Mouse (Mus musculus) midbrain, embryonic 15.5 days (tissue): ENCODE measurements around the gene Atp11b. TPM values are rescaled to one million over a fixed set of nuclear protein-coding genes. Genes with fewer than 3 reads are reported as not detected.

Experiments
- ATAC-seq: fragments of 200-750 bp; cut with Nextera tagmentation; replicated peaks from 2 replicates; pipeline ENCODE4 v1.8.0; 2017; ENCODE audit warnings: moderate TSS enrichment
- H3K27ac ChIP-seq: fragments of 300-500 bp; sonication (generic); 2 replicates; pipeline ENCODE4 v1.5.1; 2015; ENCODE audit warnings: mild to moderate bottlenecking, inconsistent platforms
- H3K27me3 ChIP-seq: fragments of 300-500 bp; sonication (generic); replicated peaks from 2 replicates; pipeline ENCODE4 v1.6.1; 2015; ENCODE audit warnings: inconsistent platforms
- H3K36me3 ChIP-seq: fragments of 300-500 bp; sonication (generic); replicated peaks from 2 replicates; pipeline ENCODE4 v1.6.1; 2015; ENCODE audit warnings: inconsistent platforms
- H3K4me1 ChIP-seq: fragments of 300-500 bp; sonication (generic); 2 replicates; pipeline ENCODE4 v1.6.1; 2015; ENCODE audit warnings: inconsistent platforms
- H3K4me2 ChIP-seq: fragments of 300-500 bp; sonication (generic); 2 replicates; pipeline ENCODE4 v1.6.1; 2015; ENCODE audit warnings: inconsistent platforms, mild to moderate bottlenecking, moderate library complexity
- H3K4me3 ChIP-seq: fragments of 300-500 bp; sonication (generic); 2 replicates; pipeline ENCODE4 v1.5.1; 2015; ENCODE audit warnings: mild to moderate bottlenecking, inconsistent platforms
- H3K9ac ChIP-seq: fragments of 300-500 bp; sonication (generic); 2 replicates; pipeline ENCODE4 v1.6.1; 2015; ENCODE audit warnings: mild to moderate bottlenecking, inconsistent platforms
- H3K9me3 ChIP-seq: fragments of 300-500 bp; sonication (generic); 2 replicates; pipeline ENCODE4 v1.6.1; 2016; ENCODE audit warnings: inconsistent platforms
- WGBS: fragments of 180-500 bp; shearing (Covaris S2); methylation state at CpG from one replicate; pipeline ENCODE4 v1.1.7; 2015; ENCODE audit warnings: mixed read lengths; 5-methylcytosine and 5-hydroxymethylcytosine counted together
- polyA plus RNA-seq: library from polyadenylated mRNA; unstranded; fragments of >200 nt; fragmentation: Nextera tagmentation; extraction: Ambion mirVana; gene quantifications from 2 replicates; pipeline ENCODE4 v1.2.1, GENCODE M21; 2015

The Atp11b gene
- 34.6 and 38.8 TPM in 2 replicates for polyA plus RNA-seq

DNA sequence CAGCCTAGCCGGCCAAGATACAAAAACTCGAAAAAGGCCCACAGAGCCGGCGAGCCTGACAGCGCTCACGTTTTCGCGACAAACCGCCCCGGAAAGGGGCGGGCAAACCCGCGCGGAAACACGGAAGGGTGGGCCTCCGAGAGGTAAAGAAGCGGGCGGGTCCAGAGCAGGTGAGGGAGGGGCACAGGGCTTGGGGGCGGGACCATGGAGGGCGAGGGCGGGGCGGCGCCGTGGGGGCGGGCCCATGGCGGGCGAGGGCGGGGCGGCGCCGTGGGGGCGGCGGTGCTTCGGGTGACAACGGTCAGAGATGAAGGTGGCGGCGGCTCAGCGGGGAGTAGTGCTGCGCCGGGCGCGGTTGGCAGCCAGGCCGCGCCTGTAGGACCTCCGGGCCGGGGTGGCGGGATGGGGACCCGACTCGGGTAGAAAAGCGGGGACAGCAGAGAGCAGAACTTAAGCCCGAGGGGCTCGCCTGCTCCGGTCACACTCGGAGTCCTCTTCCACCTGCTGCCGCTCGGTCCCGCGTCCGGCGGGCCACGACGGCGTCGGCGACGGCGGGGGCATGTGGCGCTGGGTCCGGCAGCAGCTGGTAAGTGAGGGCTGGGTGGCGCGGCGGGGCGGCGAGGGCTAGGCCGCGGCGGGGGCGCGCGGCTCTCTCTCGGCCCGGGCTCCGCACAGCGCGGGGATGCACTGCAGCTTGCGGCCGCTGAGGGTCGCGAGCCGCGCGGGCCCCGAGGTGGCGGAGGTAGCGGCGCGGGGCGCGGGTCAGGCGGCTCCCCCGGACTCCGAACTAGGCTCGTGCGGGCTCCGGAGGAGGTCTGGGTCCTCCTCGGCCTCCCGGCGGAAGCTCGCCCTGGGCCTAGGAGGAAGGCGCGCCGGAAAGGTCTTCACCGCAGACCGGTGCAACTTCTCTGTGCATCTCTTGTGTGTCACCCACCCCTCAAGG lies at the start of gene Atp11b:
Gene Atp11b, plus strand, starts transcription at position 282 of the 943 bp plus-strand sequence.
- H3K4me1 ChIP-seq, result peaks cover 12% of the 10 kb centered on the region
- H3K9me3 ChIP-seq, result no peaks in the 10 kb centered on the region
- H3K36me3 ChIP-seq, result no peaks in the 10 kb centered on the region
- H3K9ac ChIP-seq, result peak within 1 kb of the TSS; percentile 80
- H3K4me3 ChIP-seq, result peak within 1 kb of the TSS; percentile 89
- WGBS, result under 1% methylated on average over 87 of the region's 114 CpGs
- H3K27ac ChIP-seq, result peak within 1 kb of the TSS; percentile 88
- ATAC-seq, result peak; percentile 97
- H3K27me3 ChIP-seq, result no peaks in the 10 kb centered on the region
- H3K4me2 ChIP-seq, result peak within 1 kb of the TSS; percentile 50

DNA sequence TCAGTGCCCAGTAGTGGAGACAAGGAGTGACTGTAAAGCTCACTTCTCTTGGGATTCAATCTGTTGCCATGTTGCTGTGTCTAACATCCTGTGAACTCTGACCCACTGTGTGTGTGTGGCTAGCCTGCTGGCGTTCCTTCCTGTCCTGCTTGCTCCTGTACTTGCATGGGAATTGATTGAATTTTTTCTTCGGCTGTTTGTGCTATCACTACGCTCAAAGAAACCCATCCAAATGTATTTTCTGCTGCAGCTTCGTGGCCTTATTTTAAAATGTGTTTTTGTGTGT lies 49.6 kb upstream of the Atp11b start:
- no peaks in the 10 kb centered on the region for H3K36me3 ChIP-seq
- H3K27me3 ChIP-seq, result no peaks in the 10 kb centered on the region
- H3K27ac ChIP-seq, result no peak overlapping the region
- 83% methylated on average over 4 of the region's 4 CpGs for WGBS
- no peaks in the 10 kb centered on the region for H3K4me1 ChIP-seq
- H3K4me3 ChIP-seq, result no peak overlapping the region
- H3K4me2 ChIP-seq, result no peak overlapping the region
- no peak for ATAC-seq
- no peak overlapping the region for H3K9ac ChIP-seq
- H3K9me3 ChIP-seq, result no peaks in the 10 kb centered on the region

DNA sequence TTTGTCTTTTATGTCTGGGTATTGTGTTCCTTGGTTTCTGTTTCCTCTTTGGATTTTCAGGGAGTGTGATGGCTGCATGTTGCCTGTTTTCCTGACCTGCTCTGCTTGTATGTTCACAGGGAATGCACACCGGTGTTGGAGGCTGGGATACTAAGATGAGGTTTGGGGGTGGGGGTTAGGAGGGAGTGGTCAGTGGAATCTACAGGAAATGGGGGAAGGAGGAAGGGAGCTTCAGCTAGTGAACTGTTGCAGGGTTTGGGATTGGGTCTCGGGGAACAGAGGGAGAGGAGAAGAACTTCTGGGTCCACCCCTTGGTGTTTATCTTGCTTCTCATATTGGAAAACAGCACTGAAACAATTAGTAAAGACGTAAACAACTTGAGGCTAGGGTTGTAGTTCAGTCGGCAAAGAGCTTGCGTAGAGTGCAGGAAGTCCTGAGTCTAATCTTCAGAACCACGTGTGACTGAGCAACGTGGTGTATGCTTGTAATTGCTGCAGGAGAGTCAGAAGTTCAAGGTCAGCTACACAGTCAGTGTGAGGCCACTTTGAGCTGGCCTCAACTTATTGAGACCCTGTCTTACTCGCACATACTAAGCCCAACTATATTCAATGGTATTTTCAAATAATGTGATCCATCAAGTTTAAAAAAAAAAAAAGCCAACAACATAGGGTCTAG lies 34.2 kb upstream of the Atp11b start:
- Histone ChIP-seq H3K4me3 (no peak overlapping the region), H3K9ac (no peak overlapping the region), H3K4me2 (no peak overlapping the region), H3K9me3 (no peaks in the 10 kb centered on the region), H3K27ac (no peak overlapping the region), H3K4me1 (no peaks in the 10 kb centered on the region), H3K27me3 (no peaks in the 10 kb centered on the region), H3K36me3 (no peaks in the 10 kb centered on the region)
- WGBS, result 88% methylated on average over 8 of the region's 8 CpGs
- no peak for ATAC-seq

DNA sequence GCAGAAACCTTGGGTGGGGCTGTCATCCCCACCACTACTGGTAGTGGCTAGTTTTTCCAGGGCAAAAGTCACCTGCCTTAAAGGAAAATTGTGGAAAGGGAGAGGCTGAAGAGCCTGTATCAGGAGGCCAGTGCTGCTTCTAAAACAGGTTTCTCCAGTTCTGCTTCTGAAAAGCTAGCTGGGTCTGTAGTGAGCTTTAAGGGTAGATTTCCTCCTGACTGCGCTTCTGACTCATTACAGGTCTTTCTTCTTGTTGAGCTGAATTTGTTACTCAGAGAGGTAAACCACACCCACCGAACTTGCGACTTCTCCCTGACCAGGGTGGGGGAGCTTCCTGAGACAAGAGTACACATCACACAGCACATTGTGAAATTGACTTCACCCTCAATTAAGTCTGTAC lies 33.1 kb upstream of the Atp11b start:
- ATAC-seq, result no peak
- Histone ChIP-seq H3K36me3 (no peaks in the 10 kb centered on the region), H3K27me3 (no peaks in the 10 kb centered on the region), H3K9ac (no peak overlapping the region), H3K4me3 (no peak overlapping the region), H3K9me3 (no peaks in the 10 kb centered on the region), H3K27ac (no peak overlapping the region), H3K4me1 (no peaks in the 10 kb centered on the region), H3K4me2 (no peak overlapping the region)
- 80% methylated on average over 3 of the region's 3 CpGs for WGBS

DNA sequence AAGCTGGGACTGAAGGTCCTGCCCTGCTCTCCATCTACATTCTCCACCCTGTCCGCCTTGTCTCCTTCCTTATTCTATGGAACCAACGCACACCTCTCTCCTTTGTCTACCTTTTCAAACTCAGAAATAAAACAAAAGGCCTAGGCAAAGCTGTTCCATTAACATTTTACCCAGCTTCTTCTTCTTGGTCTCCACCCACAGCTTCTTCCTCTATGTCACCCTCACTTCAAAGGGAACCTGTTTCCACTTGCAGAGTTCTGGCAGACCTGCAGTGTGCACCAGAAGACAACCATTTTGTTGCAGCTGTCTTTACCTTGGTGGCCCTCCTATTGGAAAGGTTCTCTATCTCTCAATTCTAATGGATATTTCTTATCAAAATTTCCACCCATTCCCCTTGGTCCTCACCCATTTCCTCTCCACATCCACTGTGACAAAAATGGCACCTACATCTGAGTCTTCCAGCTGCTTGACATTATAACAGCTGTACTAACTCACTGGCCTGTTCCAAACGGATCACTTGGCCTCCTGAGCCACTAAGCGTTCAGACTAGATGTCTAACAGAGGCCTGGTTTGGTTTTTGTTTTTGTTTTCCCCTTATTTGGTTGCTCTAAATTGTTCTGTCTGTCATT lies 32.0 kb upstream of the Atp11b start:
- H3K9ac ChIP-seq, result no peak overlapping the region
- H3K4me2 ChIP-seq, result no peak overlapping the region
- 84% methylated on average over 4 of the region's 4 CpGs for WGBS
- H3K27ac ChIP-seq, result no peak overlapping the region
- no peaks in the 10 kb centered on the region for H3K27me3 ChIP-seq
- no peaks in the 10 kb centered on the region for H3K9me3 ChIP-seq
- no peak overlapping the region for H3K4me3 ChIP-seq
- H3K36me3 ChIP-seq, result no peaks in the 10 kb centered on the region
- no peaks in the 10 kb centered on the region for H3K4me1 ChIP-seq
- ATAC-seq, result no peak

DNA sequence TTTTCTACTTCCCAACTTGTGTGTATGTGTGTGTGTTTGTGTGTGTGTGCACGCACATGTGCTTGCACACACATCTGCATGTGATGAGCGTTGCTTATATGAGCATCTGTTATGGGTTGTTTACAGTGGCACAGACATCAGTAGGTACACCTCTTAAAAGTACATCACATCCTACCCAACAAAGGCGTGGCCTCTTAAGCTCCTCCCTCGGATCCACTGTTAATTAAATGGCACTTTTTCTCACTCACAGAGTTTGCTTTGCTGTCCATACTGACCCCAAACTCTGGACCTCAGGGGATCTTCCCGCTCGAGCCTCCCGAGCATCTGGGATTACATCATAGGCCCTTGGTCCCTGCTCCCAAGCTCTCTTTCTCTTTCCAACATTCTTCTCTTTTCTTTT lies 31.1 kb upstream of the Atp11b start:
- Histone ChIP-seq H3K27me3 (no peaks in the 10 kb centered on the region), H3K9me3 (no peaks in the 10 kb centered on the region), H3K36me3 (no peaks in the 10 kb centered on the region), H3K9ac (no peak overlapping the region), H3K27ac (no peak overlapping the region), H3K4me2 (no peak overlapping the region), H3K4me1 (no peaks in the 10 kb centered on the region), H3K4me3 (no peak overlapping the region)
- 92% methylated on average over 7 of the region's 7 CpGs for WGBS
- no peak for ATAC-seq

DNA sequence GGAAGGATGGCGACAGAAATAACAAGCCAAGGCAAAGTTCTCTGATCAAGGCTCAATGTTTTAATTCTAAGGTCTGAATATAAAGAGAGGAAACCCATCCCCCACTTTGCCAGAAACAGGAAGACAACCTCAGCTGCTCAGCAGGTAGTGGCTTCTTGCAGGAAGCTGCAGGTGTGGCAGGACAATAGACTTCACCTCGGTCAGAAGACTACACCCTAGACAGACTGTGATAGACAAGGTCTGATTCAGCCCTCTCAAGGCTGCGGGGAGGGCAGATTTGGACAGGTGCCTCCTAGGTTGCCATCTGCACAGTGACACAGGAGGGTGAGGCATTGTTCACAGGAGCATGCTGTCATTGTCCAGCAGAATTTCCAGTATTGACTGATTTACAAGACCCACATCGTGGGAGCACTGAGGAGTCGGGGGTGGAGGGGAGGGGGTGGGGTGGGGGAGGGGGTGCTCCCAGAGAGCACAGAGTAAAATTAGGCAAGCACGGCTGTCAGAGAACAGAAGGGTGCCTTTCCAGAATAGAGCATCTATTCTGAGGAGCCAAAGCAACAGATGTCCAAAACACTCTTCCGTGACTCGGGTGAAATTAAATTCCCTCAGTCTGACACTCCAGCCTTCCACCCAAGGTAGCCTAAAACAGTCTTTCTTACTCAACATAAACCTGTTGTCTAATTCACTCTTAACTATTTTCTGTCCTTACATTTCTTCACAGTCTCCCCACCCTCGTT lies 30.2 kb upstream of the Atp11b start:
- H3K4me3 ChIP-seq, result no peak overlapping the region
- H3K36me3 ChIP-seq, result no peaks in the 10 kb centered on the region
- no peaks in the 10 kb centered on the region for H3K27me3 ChIP-seq
- no peak overlapping the region for H3K27ac ChIP-seq
- no peaks in the 10 kb centered on the region for H3K9me3 ChIP-seq
- ATAC-seq, result no peak
- H3K9ac ChIP-seq, result no peak overlapping the region
- WGBS, result 63% methylated on average over 9 of the region's 9 CpGs
- no peaks in the 10 kb centered on the region for H3K4me1 ChIP-seq
- no peak overlapping the region for H3K4me2 ChIP-seq

DNA sequence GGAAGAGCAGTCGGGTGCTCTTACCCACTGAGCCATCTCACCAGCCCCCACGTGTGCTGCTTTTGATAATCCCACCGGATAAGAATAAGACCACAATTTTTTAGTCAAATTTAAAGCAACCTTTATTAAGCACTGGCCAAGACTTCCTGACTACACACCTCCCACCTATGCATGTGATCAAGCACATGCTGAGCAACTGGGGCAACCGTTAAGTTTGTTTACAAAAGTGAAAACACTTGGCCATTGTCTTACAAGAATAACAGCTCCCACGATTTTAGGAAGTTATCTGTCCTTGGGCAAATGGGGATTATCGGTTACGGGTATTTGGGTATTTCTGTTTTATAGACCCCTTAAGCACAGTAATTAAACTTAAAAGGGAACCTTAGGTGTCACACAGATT lies 28.8 kb upstream of the Atp11b start:
- no peaks in the 10 kb centered on the region for H3K27me3 ChIP-seq
- 47% methylated on average over 7 of the region's 7 CpGs for WGBS
- no peaks in the 10 kb centered on the region for H3K9me3 ChIP-seq
- H3K4me1 ChIP-seq, result no peaks in the 10 kb centered on the region
- H3K36me3 ChIP-seq, result no peaks in the 10 kb centered on the region
- ATAC-seq, result no peak
- no peak overlapping the region for H3K9ac ChIP-seq
- H3K4me2 ChIP-seq, result no peak overlapping the region
- no peak overlapping the region for H3K4me3 ChIP-seq
- H3K27ac ChIP-seq, result no peak overlapping the region

DNA sequence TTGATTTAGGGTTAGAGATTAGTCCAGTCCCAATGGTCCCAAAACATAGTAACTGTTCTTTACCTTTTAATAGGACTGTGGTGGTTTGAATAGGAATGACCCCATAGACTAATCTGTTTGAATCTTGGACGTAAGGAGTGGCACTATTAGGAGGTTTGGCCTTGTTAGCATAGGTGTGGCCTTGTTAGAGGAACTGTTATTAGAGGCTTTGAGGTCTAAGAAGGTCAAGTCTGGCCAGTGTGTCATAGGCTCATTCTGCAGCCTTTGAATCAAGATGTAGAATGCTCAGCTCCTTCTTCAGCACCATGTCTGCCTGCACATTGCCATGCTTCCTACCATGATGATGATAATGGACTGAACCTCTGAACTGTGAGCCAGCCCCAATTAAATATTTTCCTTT lies 27.0 kb upstream of the Atp11b start:
- Histone ChIP-seq H3K27me3 (no peaks in the 10 kb centered on the region), H3K4me2 (no peak overlapping the region), H3K4me1 (no peaks in the 10 kb centered on the region), H3K9me3 (no peaks in the 10 kb centered on the region), H3K27ac (no peak overlapping the region), H3K36me3 (no peaks in the 10 kb centered on the region), H3K4me3 (no peak overlapping the region), H3K9ac (no peak overlapping the region)
- WGBS, result 88% methylated on average over 1 of the region's 1 CpGs
- no peak for ATAC-seq

DNA sequence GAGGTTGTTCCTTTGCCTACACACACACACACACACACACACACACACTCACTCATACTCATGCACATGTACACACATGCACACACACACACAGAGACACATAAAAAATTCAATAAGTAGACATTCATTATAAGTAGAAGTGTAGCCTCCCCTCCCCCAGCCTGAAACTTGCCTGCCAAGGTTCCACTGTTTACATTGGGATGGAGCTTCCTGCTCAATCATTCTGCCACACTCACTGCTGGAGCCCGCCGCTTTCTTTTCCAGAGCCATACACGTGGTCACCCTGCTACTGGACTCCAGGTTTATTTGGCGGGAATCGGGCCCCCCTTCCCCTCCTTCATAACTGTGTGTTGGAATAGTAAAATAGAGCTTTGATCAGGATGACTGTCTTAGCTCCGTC lies 24.4 kb upstream of the Atp11b start:
- no peaks in the 10 kb centered on the region for H3K9me3 ChIP-seq
- 87% methylated on average over 6 of the region's 6 CpGs for WGBS
- H3K9ac ChIP-seq, result no peak overlapping the region
- no peaks in the 10 kb centered on the region for H3K4me1 ChIP-seq
- no peak overlapping the region for H3K4me3 ChIP-seq
- no peak overlapping the region for H3K4me2 ChIP-seq
- H3K27ac ChIP-seq, result no peak overlapping the region
- no peak for ATAC-seq
- no peaks in the 10 kb centered on the region for H3K27me3 ChIP-seq
- H3K36me3 ChIP-seq, result no peaks in the 10 kb centered on the region

DNA sequence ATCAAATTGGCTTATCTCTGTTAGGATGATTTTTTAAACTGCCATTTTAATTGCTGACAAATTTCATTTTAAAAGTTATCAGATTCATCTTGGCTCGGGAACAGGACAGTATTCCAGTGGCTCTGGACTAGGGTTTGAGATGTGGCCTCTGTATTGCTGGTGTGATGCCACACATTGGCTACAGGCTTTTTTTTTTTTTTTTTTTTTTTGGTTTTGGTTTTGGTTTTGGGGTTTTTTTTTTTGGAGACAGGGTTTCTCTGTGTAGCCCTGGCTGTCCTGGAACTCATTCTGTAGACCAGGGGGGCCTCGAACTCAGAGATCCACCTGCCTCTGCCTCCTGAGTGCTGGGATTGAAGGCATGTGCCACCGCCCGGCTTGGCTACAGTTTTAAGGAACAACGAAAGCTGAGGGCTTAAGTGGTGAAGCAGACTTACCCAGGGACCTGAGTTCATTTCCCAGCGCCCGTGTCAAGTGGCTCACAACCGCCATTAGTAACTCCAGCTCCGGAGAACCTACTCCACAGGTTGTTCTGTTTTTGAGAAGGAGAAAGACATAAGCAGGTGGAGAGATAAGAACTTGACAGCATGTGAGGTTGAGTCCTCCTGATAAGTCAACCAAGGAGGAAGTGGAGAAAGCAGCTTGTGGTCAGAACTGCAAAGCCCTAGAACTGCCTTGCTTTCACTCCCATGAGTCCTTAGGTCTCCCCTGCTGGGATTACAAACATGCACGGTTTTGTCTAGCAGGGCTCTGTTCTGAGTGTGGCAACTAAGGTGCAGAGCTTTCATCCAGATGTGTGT lies 21.7 kb upstream of the Atp11b start:
- Histone ChIP-seq H3K4me1 (no peaks in the 10 kb centered on the region), H3K4me3 (no peak overlapping the region), H3K27ac (no peak overlapping the region), H3K9ac (no peak overlapping the region), H3K36me3 (no peaks in the 10 kb centered on the region), H3K27me3 (no peaks in the 10 kb centered on the region), H3K4me2 (no peak overlapping the region), H3K9me3 (no peaks in the 10 kb centered on the region)
- ATAC-seq, result no peak
- 85% methylated on average over 10 of the region's 10 CpGs for WGBS

DNA sequence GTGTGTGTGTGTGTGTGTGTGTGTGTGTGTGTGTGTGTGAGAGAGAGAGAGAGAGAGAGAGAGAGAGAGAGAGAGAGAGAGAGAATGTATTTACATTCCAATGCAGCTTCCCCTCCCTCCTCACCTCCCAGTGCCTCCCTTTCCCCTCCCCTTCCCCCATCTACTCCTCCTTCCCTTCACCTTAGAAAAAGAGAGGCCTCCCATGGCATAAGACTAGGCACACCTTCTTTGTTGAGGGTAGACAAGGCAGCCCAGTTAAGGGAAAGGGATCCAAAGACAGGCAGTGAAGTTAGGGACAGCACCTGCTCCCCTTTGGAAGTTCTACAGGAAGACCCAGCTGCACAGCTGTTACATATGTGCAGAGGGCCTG lies 21.1 kb upstream of the Atp11b start:
- no peaks in the 10 kb centered on the region for H3K9me3 ChIP-seq
- H3K9ac ChIP-seq, result no peak overlapping the region
- H3K27me3 ChIP-seq, result no peaks in the 10 kb centered on the region
- no peaks in the 10 kb centered on the region for H3K36me3 ChIP-seq
- H3K4me3 ChIP-seq, result no peak overlapping the region
- H3K4me2 ChIP-seq, result no peak overlapping the region
- no peaks in the 10 kb centered on the region for H3K4me1 ChIP-seq
- no peak for ATAC-seq
- H3K27ac ChIP-seq, result no peak overlapping the region
